21 mouse cellular contexts compared by ENCODE assay signal in genomic region chr8:6191431-6191830, GRCm38 (mm10).
"Had no signal": no experiment of that assay in that cellular context is flagged by ENCODE, and none has a peak within 500 bp of the region (broad histone marks: within the 10 kb centered on the region; RNA-seq: fewer than 3 reads in every experiment).

No protein-coding gene starts in this region.

- H3K27me3 ChIP-seq: limb, embryonic 12.5 days; limb, embryonic 15.5 days; neural tube, embryonic 12.5 days; neural tube, embryonic 15.5 days; stomach, embryonic 15.5 days had no signal

- H3K4me2 ChIP-seq: limb, embryonic 12.5 days; limb, embryonic 15.5 days; liver, embryonic 11.5 days; lung, embryonic 14.5 days; midbrain, embryonic 11.5 days; neural tube, embryonic 12.5 days; neural tube, embryonic 15.5 days; stomach, embryonic 15.5 days had no signal

- H3K4me1 ChIP-seq: limb, embryonic 12.5 days; limb, embryonic 15.5 days; neural tube, embryonic 12.5 days; neural tube, embryonic 15.5 days; stomach, embryonic 15.5 days had no signal

- H3K36me3 ChIP-seq: limb, embryonic 12.5 days; limb, embryonic 15.5 days; neural tube, embryonic 12.5 days; neural tube, embryonic 15.5 days; stomach, embryonic 15.5 days had no signal

- DNase-seq: kidney, postnatal 25 days; left cerebral cortex, postnatal 4 days; liver, postnatal 0 days; lung, embryonic 14.5 days; midbrain, embryonic 14.5 days; right cerebral cortex, adult 18-20 months; right cerebral cortex, postnatal 14 days; right cerebral cortex, postnatal 4 days; thymus, postnatal 25 days had no signal

- H3K4me3 ChIP-seq: layer of hippocampus, adult 2 months; limb, embryonic 12.5 days; limb, embryonic 15.5 days; neural tube, embryonic 12.5 days; neural tube, embryonic 15.5 days; stomach, embryonic 15.5 days had no signal

- H3K27ac ChIP-seq: kidney, postnatal 0 days; layer of hippocampus, adult 2 months; limb, embryonic 12.5 days; limb, embryonic 15.5 days; liver, embryonic 14.5 days; macrophage; neural tube, embryonic 12.5 days; neural tube, embryonic 15.5 days; stomach, embryonic 15.5 days had no signal

- ATAC-seq: liver, postnatal 0 days; lung, postnatal 0 days had no signal

- H3K9me3 ChIP-seq: limb, embryonic 12.5 days; limb, embryonic 15.5 days; neural tube, embryonic 12.5 days; neural tube, embryonic 15.5 days; stomach, embryonic 15.5 days had no signal

- H3K9ac ChIP-seq: limb, embryonic 12.5 days; limb, embryonic 15.5 days; liver, embryonic 14.5 days; liver, postnatal 0 days; lung, embryonic 14.5 days; neural tube, embryonic 12.5 days; neural tube, embryonic 15.5 days; stomach, embryonic 15.5 days had no signal
